Mouse (Mus musculus) lung, postnatal 0 days (tissue): ENCODE results near the gene Adam1a. TPM values are rescaled to one million over a fixed set of nuclear protein-coding genes. Genes with fewer than 3 reads are reported as not detected.

ENCODE experiments used
- ATAC-seq: fragments of 200-750 bp; cut with Nextera tagmentation; 2 replicates; pipeline ENCODE4 v1.8.0; 2017; ENCODE audit warnings: moderate library complexity
- DNase-seq: peaks from one replicate; pipeline ENCODE4 v3.0.0-alpha.2; 2016; ENCODE audit warnings: low spot score
- H3K27ac ChIP-seq: fragments of 300-500 bp; sonication (generic); 2 replicates; pipeline ENCODE4 v1.5.1; 2014; ENCODE audit warnings: antibody characterized with exemption, mild to moderate bottlenecking, low read length, mixed read lengths
- H3K27me3 ChIP-seq: fragments of 300-500 bp; sonication (generic); replicated peaks from 2 replicates; pipeline ENCODE4 v1.6.1; 2014; ENCODE audit warnings: low read length, mixed read lengths; ENCODE audit not compliant: insufficient read depth
- H3K36me3 ChIP-seq: fragments of 300-500 bp; sonication (generic); 2 replicates; pipeline ENCODE4 v1.6.1; 2014; ENCODE audit warnings: low read length, mixed read lengths; ENCODE audit not compliant: insufficient read depth
- H3K4me1 ChIP-seq: fragments of 300-500 bp; sonication (generic); 2 replicates; pipeline ENCODE4 v1.6.1; 2014; ENCODE audit warnings: antibody characterized with exemption, low read depth, low read length, mixed read lengths; ENCODE audit not compliant: insufficient read depth
- H3K4me2 ChIP-seq: fragments of 300-500 bp; sonication (generic); replicated peaks from 2 replicates; pipeline ENCODE4 v1.6.1; 2014; ENCODE audit warnings: low read depth, mild to moderate bottlenecking, low read length, moderate library complexity, mixed read lengths
- H3K4me3 ChIP-seq: fragments of 300-500 bp; sonication (generic); 2 replicates; pipeline ENCODE4 v1.5.1; 2014; ENCODE audit warnings: low read depth, low read length
- H3K9ac ChIP-seq: fragments of 300-500 bp; sonication (generic); replicated peaks from 2 replicates; pipeline ENCODE4 v1.6.1; 2014; ENCODE audit warnings: low read depth, mild to moderate bottlenecking
- H3K9me3 ChIP-seq: fragments of 300-500 bp; sonication (generic); 2 replicates; pipeline ENCODE4 v1.6.1; 2016; ENCODE audit warnings: low read length, mixed read lengths
- CTCF ChIP-seq: IDR thresholded peaks from 2 replicates; pipeline ENCODE4 v1.5.1; 2016; ENCODE audit warnings: antibody characterized with exemption, mild to moderate bottlenecking
- EP300 ChIP-seq: IDR thresholded peaks from 2 replicates; pipeline ENCODE4 v1.6.1; 2016; ENCODE audit warnings: antibody characterized with exemption, mild to moderate bottlenecking, control low read depth
- WGBS: fragments of 180-500 bp; shearing (Covaris S2); extraction: QIAGEN DNeasy Blood & Tissue Kit; methylation state at CpG from one replicate; pipeline ENCODE4 v1.1.7; 2014; 5-methylcytosine and 5-hydroxymethylcytosine counted together
- polyA plus RNA-seq: library from polyadenylated mRNA; unstranded; fragments of >200 nt; fragmentation: Nextera tagmentation; extraction: Ambion mirVana; gene quantifications from 2 replicates; pipeline ENCODE4 v1.2.1, GENCODE M21; 2015

Gene Adam1a
- polyA plus RNA-seq, 1 experiment from 2014 or later = 1.6 TPM

DNA sequence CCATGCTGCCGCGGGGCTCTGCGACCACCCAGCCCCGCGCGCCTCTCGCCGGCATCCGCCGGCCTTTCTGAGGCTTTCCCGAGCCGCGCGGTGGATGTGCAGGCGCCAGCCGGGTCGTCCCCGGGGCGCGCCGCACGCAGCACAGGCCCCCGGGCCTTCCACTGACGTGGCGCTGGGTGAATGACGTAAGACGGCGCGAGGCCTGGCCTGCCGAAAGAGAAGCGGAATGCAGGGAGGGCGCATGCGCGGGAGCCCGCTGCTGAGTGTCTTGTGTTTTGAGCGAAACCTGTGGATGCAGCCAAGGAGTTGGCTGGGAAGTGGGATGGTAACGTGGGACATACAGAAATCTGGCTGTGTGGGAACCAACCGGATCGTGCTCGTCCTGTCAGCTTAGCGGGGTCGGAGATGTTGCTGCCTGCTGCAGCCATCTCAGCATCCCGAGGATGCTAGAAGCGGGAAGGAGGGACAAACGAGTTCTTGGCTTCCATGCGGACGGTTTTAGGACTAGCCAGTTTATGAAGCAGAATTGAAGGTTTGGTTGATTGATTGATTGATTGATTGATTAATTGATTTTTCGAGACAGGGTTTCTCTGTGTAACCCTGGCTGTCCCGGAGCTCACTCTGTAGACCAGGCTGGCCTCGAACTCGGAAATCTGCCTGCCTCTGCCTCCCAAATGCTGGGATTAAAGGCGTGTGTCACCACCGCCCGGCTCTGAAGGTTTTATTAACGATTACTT lies 679 bp upstream of the Adam1a start, which contains the start of gene Mapkapk5:
TSS of gene Mapkapk5 (minus strand) at position 113 of the 737 bp plus-strand sequence.
- Histone ChIP-seq H3K27me3 (no peaks in the 10 kb centered on the region), H3K27ac (peak within 1 kb of the TSS; percentile 96), H3K4me3 (peak within 1 kb of the TSS; percentile 95), H3K4me1 (peaks cover 8% of the 10 kb centered on the region; the same call in 1 of the 2 replicates), H3K9me3 (no peaks in the 10 kb centered on the region), H3K4me2 (peak within 1 kb of the TSS; percentile 91), H3K9ac (peak within 1 kb of the TSS; percentile 92), H3K36me3 (no peaks in the 10 kb centered on the region)
- 0 out of 2 replicates have a peak, but pooled peaks have one; percentile 7 for TF ChIP-seq CTCF
- TF ChIP-seq EP300 = no peak
- 2% methylated on average over 51 of the region's 55 CpGs for WGBS
- DNase-seq = peak; percentile 98
- ATAC-seq = peak; percentile 93

DNA sequence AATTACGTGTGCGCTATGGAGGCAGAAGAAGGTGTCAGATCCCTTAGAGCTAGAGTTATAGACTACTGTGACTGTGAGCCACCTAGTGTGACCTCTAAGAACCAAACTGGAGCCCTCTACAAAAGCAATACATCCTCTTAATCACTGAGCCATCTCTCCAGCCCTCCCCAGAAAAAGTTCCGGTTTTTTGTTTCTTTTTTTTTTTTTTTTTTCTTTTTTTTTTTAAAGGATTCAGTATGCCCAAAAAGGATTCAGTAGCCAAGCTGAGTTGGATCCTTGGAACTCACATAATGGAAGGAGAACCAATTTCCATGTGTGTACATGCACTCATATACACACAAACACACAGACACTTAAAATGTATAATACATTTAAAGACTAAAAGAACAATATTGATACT lies 1.9 kb downstream of the Adam1a start:
- H3K27me3 ChIP-seq = no peaks in the 10 kb centered on the region
- no peak overlapping the region for H3K4me3 ChIP-seq
- H3K4me2 ChIP-seq = no peak overlapping the region
- no peak for DNase-seq
- no peak for ATAC-seq
- 69% methylated on average over 3 of the region's 3 CpGs for WGBS
- peaks cover 8% of the 10 kb centered on the region; the same call in 1 of the 2 replicates for H3K4me1 ChIP-seq
- H3K9me3 ChIP-seq = no peaks in the 10 kb centered on the region
- H3K9ac ChIP-seq = no peak overlapping the region
- no peak overlapping the region for H3K27ac ChIP-seq
- H3K36me3 ChIP-seq = 0 out of 2 replicates have a peak, but pooled peaks cover 3% of the 10 kb centered on the region
- TF ChIP-seq CTCF = no peak
- TF ChIP-seq EP300 = no peak

DNA sequence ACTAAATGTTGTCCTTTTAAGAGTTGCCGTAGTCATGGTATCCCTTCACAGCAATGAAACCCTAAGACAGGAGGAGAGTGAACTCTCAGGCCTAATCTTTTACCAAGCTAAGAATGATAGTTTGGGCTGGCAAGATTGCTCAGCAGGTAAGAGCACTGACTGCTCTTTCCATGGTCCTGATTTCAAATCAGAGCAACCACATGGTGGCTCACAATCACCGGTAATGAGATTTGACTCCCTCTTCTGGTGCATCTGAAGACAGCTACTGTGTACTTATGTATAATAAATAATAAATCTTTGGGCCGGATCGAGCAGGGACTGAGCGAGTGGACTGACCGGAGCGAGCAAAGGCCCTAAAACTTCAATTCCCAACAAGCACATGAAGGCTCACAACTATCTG lies 4.0 kb downstream of the Adam1a start:
- H3K9me3 ChIP-seq = no peaks in the 10 kb centered on the region
- H3K9ac ChIP-seq = no peak overlapping the region
- H3K36me3 ChIP-seq = 0 out of 2 replicates have a peak, but pooled peaks cover 10% of the 10 kb centered on the region
- DNase-seq = no peak
- H3K4me1 ChIP-seq = peaks cover 8% of the 10 kb centered on the region; the same call in 1 of the 2 replicates
- H3K27ac ChIP-seq = no peak overlapping the region
- no peak for ATAC-seq
- H3K4me2 ChIP-seq = no peak overlapping the region
- no peak overlapping the region for H3K4me3 ChIP-seq
- WGBS = 79% methylated on average over 7 of the region's 7 CpGs
- TF ChIP-seq CTCF = peak; percentile 41
- TF ChIP-seq EP300 = no peak
- no peaks in the 10 kb centered on the region for H3K27me3 ChIP-seq

DNA sequence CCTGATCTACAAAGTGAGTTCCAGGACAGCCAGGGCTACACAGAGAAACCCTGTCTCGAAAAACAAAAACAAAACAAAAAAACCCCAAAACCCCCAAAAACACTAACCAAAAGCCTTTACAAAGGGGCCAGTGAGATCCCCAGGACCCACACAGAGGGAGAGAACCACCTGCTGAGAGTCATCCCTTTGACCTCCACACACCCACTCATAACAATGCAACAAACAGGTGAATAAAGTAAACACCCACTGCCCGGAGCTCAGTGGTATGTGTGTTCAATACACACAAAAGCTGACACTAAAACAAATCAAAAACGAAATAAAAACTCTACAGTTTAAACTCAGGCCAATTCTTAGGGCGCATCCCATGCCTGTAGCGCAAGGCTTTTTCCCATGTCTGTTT lies 5.2 kb downstream of the Adam1a start:
- H3K9me3 ChIP-seq = no peaks in the 10 kb centered on the region
- no peak overlapping the region for H3K9ac ChIP-seq
- no peak overlapping the region for H3K4me3 ChIP-seq
- H3K27me3 ChIP-seq = no peaks in the 10 kb centered on the region
- H3K4me2 ChIP-seq = no peak overlapping the region
- 90% methylated on average over 5 of the region's 5 CpGs for WGBS
- DNase-seq (no peak), ATAC-seq (no peak)
- H3K36me3 ChIP-seq = peaks cover 18% of the 10 kb centered on the region
- TF ChIP-seq CTCF (no peak), EP300 (no peak)
- no peak overlapping the region for H3K27ac ChIP-seq
- H3K4me1 ChIP-seq = peaks cover 8% of the 10 kb centered on the region; the same call in 1 of the 2 replicates

DNA sequence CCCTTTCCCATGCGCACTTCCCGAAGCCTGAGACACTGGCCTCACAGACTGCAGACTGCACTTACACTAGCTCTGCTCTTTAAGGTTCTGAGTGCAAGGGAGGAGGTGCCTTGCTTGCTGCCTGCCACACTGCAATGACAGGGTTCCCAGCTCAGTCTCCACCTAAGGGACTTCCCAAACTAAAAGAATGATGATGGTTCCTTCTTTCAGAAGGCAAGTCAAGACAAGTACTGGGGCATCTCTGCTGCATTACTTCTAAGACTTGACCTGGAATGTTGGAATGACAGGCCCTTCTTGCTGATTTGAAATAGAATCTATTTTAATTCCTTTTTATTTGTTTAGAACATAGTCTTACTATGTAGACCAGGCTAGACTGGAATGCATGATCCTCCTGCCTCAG lies 7.7 kb downstream of the Adam1a start:
- DNase-seq = no peak
- Histone ChIP-seq H3K36me3 (peaks cover 32% of the 10 kb centered on the region), H3K9me3 (no peaks in the 10 kb centered on the region), H3K9ac (no peak overlapping the region), H3K4me1 (no peaks in the 10 kb centered on the region), H3K27me3 (no peaks in the 10 kb centered on the region), H3K4me3 (no peak overlapping the region), H3K4me2 (no peak overlapping the region), H3K27ac (no peak overlapping the region)
- no peak for TF ChIP-seq CTCF
- no peak for TF ChIP-seq EP300
- ATAC-seq = no peak
- WGBS = 90% methylated on average over 2 of the region's 2 CpGs

DNA sequence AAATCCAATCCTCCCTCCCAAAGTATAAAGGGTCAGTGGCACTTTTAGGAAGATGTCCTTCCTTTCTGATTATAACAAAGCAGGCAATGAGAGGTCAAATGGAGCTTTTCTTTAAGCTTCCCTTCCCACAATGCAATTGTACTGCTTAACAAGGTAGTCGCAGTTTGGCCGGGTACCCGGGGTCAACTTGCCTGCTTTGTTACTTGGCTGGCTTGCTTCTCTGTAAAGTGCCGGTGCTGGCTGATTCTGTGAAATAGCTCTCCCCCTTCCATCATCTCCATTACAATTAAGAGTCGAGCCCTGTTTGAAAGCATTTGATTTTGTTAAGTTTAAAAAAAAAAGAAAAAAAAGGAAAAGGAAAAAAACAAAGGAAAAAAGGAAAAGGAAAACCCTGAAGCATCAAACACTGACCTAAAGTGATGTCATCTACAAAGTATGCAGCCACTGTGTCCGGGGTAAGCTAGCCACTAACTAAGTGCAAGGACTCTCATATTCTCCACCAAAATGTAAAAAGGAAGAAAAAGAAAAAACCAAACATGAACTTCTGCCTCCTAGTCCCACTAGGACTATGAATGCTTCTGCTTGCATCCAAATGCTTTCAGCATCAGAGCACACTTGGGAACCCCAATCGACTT lies 8.2 kb downstream of the Adam1a start:
- H3K4me2 ChIP-seq = no peak overlapping the region
- H3K9ac ChIP-seq = no peak overlapping the region
- no peaks in the 10 kb centered on the region for H3K4me1 ChIP-seq
- no peaks in the 10 kb centered on the region for H3K9me3 ChIP-seq
- no peak for TF ChIP-seq CTCF
- no peak for TF ChIP-seq EP300
- DNase-seq (no peak), ATAC-seq (no peak)
- no peak overlapping the region for H3K27ac ChIP-seq
- no peaks in the 10 kb centered on the region for H3K27me3 ChIP-seq
- peaks cover 32% of the 10 kb centered on the region for H3K36me3 ChIP-seq
- 69% methylated on average over 7 of the region's 7 CpGs for WGBS
- H3K4me3 ChIP-seq = no peak overlapping the region
